Mouse (Mus musculus) myocyte (in vitro differentiated cells): ENCODE measurements around the gene Ptcd3.
A peak's percentile ranks its signal among the peaks of the same experiment; 100 is the strongest.

ENCODE experiments used
- CEBPB ChIP-seq: IDR thresholded peaks from 2 replicates; pipeline ENCODE4 v1.6.1; 2011; ENCODE audit warnings: mild to moderate bottlenecking, moderate library complexity; ENCODE audit not compliant: poor library complexity, insufficient read depth, severe bottlenecking
- E2F4 ChIP-seq: IDR thresholded peaks from one replicate; pipeline ENCODE4 v1.6.1; 2011; ENCODE audit warnings: mild to moderate bottlenecking, control low read depth, moderate library complexity; ENCODE audit not compliant: insufficient read depth
- MAX ChIP-seq: IDR thresholded peaks from one replicate; pipeline ENCODE4 v1.6.1; 2011; ENCODE audit warnings: low read depth, mild to moderate bottlenecking, control low read depth
- MYOD1 ChIP-seq, 3 experiments: IDR thresholded peaks; one replicate each; pipeline ENCODE4 v1.6.1; 2011; ENCODE audit warnings: control low read depth in 2 of 3, low read depth in 2 of 3, mild to moderate bottlenecking in 2 of 3, moderate library complexity in 1 of 3; ENCODE audit not compliant: insufficient read length in 2 of 3, control insufficient read depth in 1 of 3
- MYOG ChIP-seq, 3 experiments: IDR thresholded peaks; one replicate each; pipeline ENCODE4 v1.6.1; 2011; ENCODE audit warnings: control low read depth in 2 of 3, low read depth in 2 of 3, mild to moderate bottlenecking in 2 of 3; ENCODE audit not compliant: insufficient read length in 2 of 3, control insufficient read depth in 1 of 3, insufficient read depth in 1 of 3
- POLR2A ChIP-seq: IDR thresholded peaks from one replicate; pipeline ENCODE4 v1.6.1; 2011; ENCODE audit warnings: low read depth, mild to moderate bottlenecking, control low read depth, moderate library complexity; ENCODE audit not compliant: insufficient read length
- POLR2AphosphoS2 ChIP-seq: IDR thresholded peaks from one replicate; pipeline ENCODE4 v1.6.1; 2011; ENCODE audit warnings: low read depth, control low read depth; ENCODE audit not compliant: insufficient read length
- REST ChIP-seq: IDR thresholded peaks from one replicate; pipeline ENCODE4 v1.6.1; 2011; ENCODE audit warnings: mild to moderate bottlenecking, control low read depth, moderate library complexity; ENCODE audit not compliant: insufficient read depth, insufficient read length
- TCF12 ChIP-seq: IDR thresholded peaks from one replicate; pipeline ENCODE4 v1.6.1; 2011; ENCODE audit warnings: mild to moderate bottlenecking, control low read depth; ENCODE audit not compliant: poor library complexity, insufficient read depth, severe bottlenecking
- TCF3 ChIP-seq: IDR thresholded peaks from one replicate; pipeline ENCODE4 v1.6.1; 2011; ENCODE audit warnings: low read depth, control low read depth; ENCODE audit not compliant: insufficient read length
- USF1 ChIP-seq: IDR thresholded peaks from one replicate; pipeline ENCODE4 v1.6.1; 2011; ENCODE audit warnings: low read depth, mild to moderate bottlenecking, control low read depth, moderate library complexity

GRCm38 (mm10) chr6:71908481-71909381, at the start of gene Ptcd3, which contains the start of gene Polr1a:
- TF ChIP-seq MYOD1 (IDR thresholded peaks at IDR 0.05; ENCODE audit: control insufficient read depth in 1 of 3, insufficient read length in 2 of 3, low read depth in 2 of 3), result no peak
- TF ChIP-seq E2F4, result no peak
- peak; percentile 58 for TF ChIP-seq POLR2A
- TF ChIP-seq CEBPB, result no peak
- peak; percentile 46 for TF ChIP-seq POLR2AphosphoS2
- TF ChIP-seq TCF3, result no peak
- no peak for TF ChIP-seq TCF12
- TF ChIP-seq REST, result no peak
- TF ChIP-seq MYOG (IDR thresholded peaks at IDR 0.05; ENCODE audit: control insufficient read depth in 1 of 3, insufficient read depth in 1 of 3, insufficient read length in 2 of 3, low read depth in 2 of 3), result no peak
- no peak for TF ChIP-seq MAX
- no peak for TF ChIP-seq USF1
